Mouse (Mus musculus) liver, embryonic 14.5 days (tissue): ENCODE measurements around the gene Ifna16. TPM values are rescaled to one million over a fixed set of nuclear protein-coding genes. Genes with fewer than 3 reads are reported as not detected.

ENCODE experiments used
- ATAC-seq: fragments of 200-750 bp; cut with Nextera tagmentation; 2 replicates; pipeline ENCODE4 v1.8.0; 2017; ENCODE audit warnings: moderate number of reproducible peaks, mild to moderate bottlenecking, moderate library complexity; ENCODE audit not compliant: insufficient read depth
- DNase-seq, 3 experiments: peaks; one replicate each; pipeline ENCODE4 v3.0.0-alpha.2; 2012 to 2013; ENCODE audit warnings: low read depth in 3 of 3, low spot score in 3 of 3
- H3K27ac ChIP-seq: fragments of 300-500 bp; sonication (generic); 2 replicates; pipeline ENCODE4 v1.5.1; 2014; ENCODE audit warnings: moderate library complexity, mild to moderate bottlenecking, control low read depth, inconsistent platforms
- H3K27me3 ChIP-seq: fragments of 300-500 bp; sonication (generic); 2 replicates; pipeline ENCODE4 v1.6.1; 2014; ENCODE audit warnings: mild to moderate bottlenecking, low read length, moderate library complexity; ENCODE audit not compliant: control insufficient read depth, insufficient read depth
- H3K36me3 ChIP-seq: fragments of 300-500 bp; sonication (generic); replicated peaks from 2 replicates; pipeline ENCODE4 v1.6.1; 2014; ENCODE audit warnings: low read depth; ENCODE audit not compliant: control insufficient read depth, insufficient read depth
- H3K4me1 ChIP-seq, 2 experiments: fragments of 200-500 bp in 1 of 2; fragments of 300-500 bp in 1 of 2; sonication (generic) in 1 of 2; replicated peaks; 2 replicates each; pipeline ENCODE4 v1.6.1; 2012 to 2014; ENCODE audit warnings: antibody characterized with exemption in 1 of 2, inconsistent platforms in 1 of 2, low read length in 1 of 2; ENCODE audit not compliant: control insufficient read depth in 2 of 2, insufficient read depth in 2 of 2
- H3K4me2 ChIP-seq: fragments of 300-500 bp; sonication (generic); 2 replicates; pipeline ENCODE4 v1.6.1; 2014; ENCODE audit warnings: low read depth, mild to moderate bottlenecking, control low read depth, moderate library complexity
- H3K4me3 ChIP-seq, 2 experiments: fragments of 200-500 bp in 1 of 2; fragments of 300-500 bp in 1 of 2; sonication (generic) in 1 of 2; 2 replicates each; pipeline ENCODE4 v1.5.1; 2012 to 2014; ENCODE audit warnings: low read depth in 2 of 2, low read length in 2 of 2, mild to moderate bottlenecking in 2 of 2, control low read depth in 1 of 2, inconsistent platforms in 1 of 2, moderate library complexity in 1 of 2; ENCODE audit not compliant: insufficient read depth in 1 of 2
- H3K9ac ChIP-seq: fragments of 300-500 bp; sonication (generic); replicated peaks from 2 replicates; pipeline ENCODE4 v1.6.1; 2014; ENCODE audit warnings: mild to moderate bottlenecking, control low read depth, moderate library complexity
- H3K9me3 ChIP-seq: fragments of 300-500 bp; sonication (generic); 2 replicates; pipeline ENCODE4 v1.6.1; 2016; ENCODE audit warnings: low read length, mixed read lengths; ENCODE audit not compliant: control insufficient read depth
- CTCF ChIP-seq: IDR thresholded peaks from 2 replicates; pipeline ENCODE4 v1.5.1; 2016; ENCODE audit warnings: antibody characterized with exemption, low read depth, control low read depth
- EP300 ChIP-seq: IDR thresholded peaks from 2 replicates; pipeline ENCODE4 v1.6.1; 2016; ENCODE audit warnings: antibody characterized with exemption, low read depth
- WGBS: fragments of 180-500 bp; shearing (Covaris S2); extraction: QIAGEN DNeasy Blood & Tissue Kit; methylation state at CpG from one replicate; pipeline ENCODE4 v1.1.7; 2014; ENCODE audit not compliant: insufficient replicate concordance; 5-methylcytosine and 5-hydroxymethylcytosine counted together
- polyA plus RNA-seq, 2 experiments: library from polyadenylated mRNA; depleted of rRNA in 1 of 2; stranded (reverse) in 1 of 2; unstranded in 1 of 2; fragments of >200 nt; fragmentation: Nextera tagmentation in 1 of 2; extraction: Ambion mirVana in 1 of 2; gene quantifications; 2 replicates each; pipeline versions ENCODE4 v1.2.1 to v1.2.3; 2012 to 2014

Gene Ifna16
- polyA plus RNA-seq, 2 experiments = not detected

- peaks cover 4% of the 10 kb centered on the region for H3K36me3 ChIP-seq
- H3K4me2 ChIP-seq = no peak overlapping the region
- H3K27ac ChIP-seq = no peak overlapping the region
- no peak overlapping the region for H3K9ac ChIP-seq
- H3K9me3 ChIP-seq = no peaks in the 10 kb centered on the region
- DNase-seq (no peak), ATAC-seq (no peak)
- no peaks in the 10 kb centered on the region for H3K27me3 ChIP-seq
- 56% methylated on average over 1 of the region's 1 CpGs for WGBS
- H3K4me1 ChIP-seq = peaks cover 2% of the 10 kb centered on the region in 2 experiments; a peak in 1 of 4 replicates
- no peak for TF ChIP-seq EP300
- no peak for TF ChIP-seq CTCF
- H3K4me3 ChIP-seq = no peak overlapping the region
Measured at GRCm38 (mm10) chr4:88714281-88714680, 37.6 kb upstream of the Ifna16 start.

- no peaks in the 10 kb centered on the region for H3K9me3 ChIP-seq
- TF ChIP-seq EP300 = no peak
- no peak for TF ChIP-seq CTCF
- DNase-seq (no peak), ATAC-seq (no peak)
- H3K27me3 ChIP-seq = no peaks in the 10 kb centered on the region
- H3K27ac ChIP-seq = no peak overlapping the region
- H3K4me3 ChIP-seq = no peak overlapping the region
- H3K4me1 ChIP-seq = no peaks in the 10 kb centered on the region
- H3K36me3 ChIP-seq = no peaks in the 10 kb centered on the region
- 66% methylated on average over 1 of the region's 1 CpGs for WGBS
- H3K9ac ChIP-seq = no peak overlapping the region
- no peak overlapping the region for H3K4me2 ChIP-seq
Measured at GRCm38 (mm10) chr4:88707128-88707826, 30.6 kb upstream of the Ifna16 start.

- 6% methylated on average over 3 of the region's 3 CpGs for WGBS
- ATAC-seq = no peak
- TF ChIP-seq CTCF (no peak), EP300 (no peak)
Measured at GRCm38 (mm10) chr4:88705924-88706323, 29.2 kb upstream of the Ifna16 start.

GRCm38 (mm10) chr4:88699301-88699700 lies 22.6 kb upstream of the Ifna16 start:
- Histone ChIP-seq H3K4me1 (no peaks in the 10 kb centered on the region), H3K4me2 (no peak overlapping the region), H3K36me3 (no peaks in the 10 kb centered on the region), H3K4me3 (no peak overlapping the region), H3K9me3 (no peaks in the 10 kb centered on the region), H3K27ac (no peak overlapping the region), H3K9ac (no peak overlapping the region), H3K27me3 (no peaks in the 10 kb centered on the region)
- no peak for ATAC-seq
- no peak for TF ChIP-seq CTCF
- no peak for TF ChIP-seq EP300
- WGBS = 56% methylated on average over 1 of the region's 1 CpGs
- DNase-seq = no peak

More at GRCm38 (mm10) chr4:88705924-88706323, 29.2 kb upstream of the Ifna16 start:
- H3K4me1 ChIP-seq = no peaks in the 10 kb centered on the region
- H3K4me2 ChIP-seq = no peak overlapping the region
- no peaks in the 10 kb centered on the region for H3K27me3 ChIP-seq
- H3K9me3 ChIP-seq = no peaks in the 10 kb centered on the region
- H3K4me3 ChIP-seq = no peak overlapping the region
- H3K27ac ChIP-seq = no peak overlapping the region
- no peak for DNase-seq
- no peaks in the 10 kb centered on the region for H3K36me3 ChIP-seq
- no peak overlapping the region for H3K9ac ChIP-seq

- DNase-seq = no peak
- Histone ChIP-seq H3K9ac (no peak overlapping the region), H3K4me3 (no peak overlapping the region), H3K4me2 (no peak overlapping the region), H3K36me3 (no peaks in the 10 kb centered on the region), H3K9me3 (no peaks in the 10 kb centered on the region), H3K27ac (no peak overlapping the region), H3K4me1 (no peaks in the 10 kb centered on the region), H3K27me3 (no peaks in the 10 kb centered on the region)
- ATAC-seq = no peak
- WGBS = 42% methylated on average over 5 of the region's 5 CpGs
- TF ChIP-seq EP300 (no peak), CTCF (no peak)
Measured at GRCm38 (mm10) chr4:88698781-88699180, 22.1 kb upstream of the Ifna16 start.
